Mouse (Mus musculus) skeletal muscle tissue, adult 2 months (tissue): ENCODE measurements around the gene Rhou.

Experiments
- DNase-seq: peaks from one replicate; pipeline ENCODE4 v3.0.0-alpha.2; 2012; ENCODE audit warnings: low read depth, low spot score

Gene Rhou

DNA sequence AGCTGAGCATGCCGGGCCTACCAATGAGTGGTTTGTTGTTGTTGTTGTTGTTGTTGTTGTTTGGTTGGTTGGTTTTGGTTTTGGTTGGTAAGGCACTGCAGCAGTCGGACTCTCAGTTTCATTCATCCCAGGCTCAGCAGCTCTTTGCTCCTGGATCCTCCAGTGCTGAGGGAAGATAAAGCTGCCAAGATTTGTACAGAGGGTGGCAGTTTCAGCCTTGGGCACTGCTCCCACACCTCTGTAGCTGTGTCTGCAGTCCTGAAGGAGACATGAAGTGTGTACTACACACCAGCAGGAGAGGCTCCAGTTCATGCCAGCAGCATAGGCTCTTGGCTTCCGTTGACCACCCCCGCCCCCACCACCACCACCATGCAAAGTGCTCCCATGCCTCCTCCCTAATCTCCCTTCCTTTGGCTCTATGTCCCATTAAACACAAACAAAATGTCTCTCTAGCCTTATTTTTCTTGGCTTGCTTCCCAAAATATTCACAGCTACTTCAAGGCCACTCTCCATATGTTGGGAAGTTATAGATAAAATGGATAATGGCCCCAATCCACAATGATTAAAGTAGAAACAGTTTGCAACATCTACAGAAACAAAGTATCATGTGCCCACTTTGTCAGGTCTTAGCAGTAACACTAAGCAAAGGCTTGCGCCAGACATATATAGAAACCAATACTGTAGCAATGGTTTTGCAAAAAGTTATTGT is 2.2 kb upstream of the Rhou start:
- DNase-seq: no peak

DNA sequence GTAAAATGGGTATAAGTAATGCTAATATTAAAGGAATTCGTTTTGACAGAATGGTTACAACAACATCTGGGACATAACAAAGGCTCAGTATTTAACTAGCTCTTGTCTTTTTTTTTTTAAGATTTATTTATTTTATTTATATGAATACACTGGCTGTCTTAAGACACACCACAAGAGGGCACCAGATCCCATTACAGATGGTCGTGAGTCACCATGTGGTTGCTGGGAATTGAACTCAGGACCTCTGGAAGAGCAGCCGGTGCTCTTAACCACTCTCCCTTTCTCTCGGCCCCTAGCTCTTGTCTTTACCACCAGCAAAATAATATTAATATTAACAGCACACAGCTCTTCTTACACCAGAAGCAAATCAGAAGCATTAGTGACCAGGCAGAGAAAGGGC is 1.1 kb upstream of the Rhou start:
- no peak for DNase-seq

DNA sequence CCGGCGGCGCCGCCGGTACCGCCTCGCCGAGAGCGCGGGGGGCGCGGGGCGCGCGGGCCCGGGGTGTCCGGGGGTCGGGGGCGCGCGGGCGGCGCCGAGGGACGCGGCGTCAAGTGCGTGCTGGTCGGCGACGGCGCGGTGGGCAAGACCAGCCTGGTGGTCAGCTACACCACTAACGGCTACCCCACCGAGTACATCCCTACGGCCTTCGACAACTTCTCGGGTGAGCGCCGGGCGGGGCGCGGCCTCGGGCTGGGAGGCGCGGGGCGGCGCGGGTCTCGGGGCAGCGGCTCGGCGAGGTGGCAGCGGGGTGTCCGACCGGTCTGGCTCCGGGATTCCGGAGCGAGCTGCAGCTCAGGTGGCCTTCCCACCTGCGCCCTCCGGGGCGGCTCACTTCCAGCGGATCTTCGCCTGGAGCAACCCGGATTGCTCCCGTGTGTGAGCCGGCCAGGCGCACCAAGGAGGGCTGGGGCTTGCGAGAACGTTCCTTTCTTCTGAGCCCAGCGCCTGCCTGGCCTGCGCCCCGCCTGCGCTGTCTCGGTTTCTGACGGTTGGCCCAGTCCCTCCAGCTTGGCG is 353 bp downstream of the Rhou start:
- DNase-seq: peak; percentile 22

DNA sequence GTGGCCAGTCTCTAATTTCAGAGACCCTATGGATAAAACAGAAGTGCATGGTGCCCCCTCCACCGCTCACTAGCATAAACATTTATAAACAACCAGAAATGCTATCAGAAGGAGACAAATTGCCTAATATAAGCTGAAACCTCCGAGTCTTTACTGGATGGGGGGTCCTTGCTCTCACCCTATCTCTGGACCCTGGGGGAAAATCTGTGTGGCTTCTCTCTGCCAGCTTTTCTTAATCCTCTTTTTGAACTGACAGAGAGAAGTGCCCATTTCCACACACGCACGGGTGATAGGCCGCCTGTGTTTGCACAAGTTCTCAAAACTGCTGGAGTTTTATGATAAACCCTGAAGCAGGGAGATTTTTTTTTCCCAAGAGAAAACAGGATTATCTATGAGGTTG is 1.0 kb downstream of the Rhou start:
- no peak for DNase-seq

DNA sequence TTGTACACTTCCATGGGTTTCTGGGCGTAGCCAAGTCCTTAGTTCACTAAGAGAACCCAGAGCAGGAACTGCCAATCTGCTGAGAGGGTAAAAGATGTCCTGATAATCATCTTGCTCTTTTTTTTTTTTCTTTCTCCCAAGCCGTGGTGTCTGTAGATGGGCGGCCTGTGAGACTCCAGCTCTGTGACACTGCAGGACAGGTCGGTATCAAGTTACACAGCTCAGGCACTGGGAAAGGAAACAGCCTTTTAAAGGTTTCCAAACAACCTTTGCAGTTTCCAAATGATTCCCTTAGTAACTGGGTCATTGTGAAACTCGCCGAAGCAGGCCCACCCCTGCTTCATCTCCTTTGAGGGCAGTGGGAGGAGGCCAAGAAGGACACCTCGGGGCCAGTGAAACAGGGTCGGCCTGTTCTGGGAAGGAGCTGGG is 1.6 kb downstream of the Rhou start:
- DNase-seq: peak; percentile 39

DNA sequence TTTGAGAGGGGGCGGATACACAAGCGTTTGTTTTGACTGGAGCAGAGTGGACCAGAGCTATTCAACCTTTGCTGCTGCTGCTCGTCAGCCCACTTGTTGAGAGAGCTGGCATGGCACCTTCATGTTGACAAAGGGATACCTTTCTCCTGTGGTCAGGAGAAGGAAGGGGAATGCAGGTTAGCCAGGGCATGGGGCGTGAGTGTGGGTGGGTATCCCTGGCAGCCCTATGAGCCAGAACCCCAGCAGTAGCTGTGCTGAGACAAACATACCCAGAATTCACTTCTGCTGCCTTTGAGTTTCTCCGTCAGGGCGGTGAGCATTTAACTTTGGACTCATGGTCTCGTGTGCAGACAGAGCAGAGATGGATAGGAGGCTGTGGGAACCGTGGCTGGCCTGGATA is 4.1 kb downstream of the Rhou start:
- no peak for DNase-seq

DNA sequence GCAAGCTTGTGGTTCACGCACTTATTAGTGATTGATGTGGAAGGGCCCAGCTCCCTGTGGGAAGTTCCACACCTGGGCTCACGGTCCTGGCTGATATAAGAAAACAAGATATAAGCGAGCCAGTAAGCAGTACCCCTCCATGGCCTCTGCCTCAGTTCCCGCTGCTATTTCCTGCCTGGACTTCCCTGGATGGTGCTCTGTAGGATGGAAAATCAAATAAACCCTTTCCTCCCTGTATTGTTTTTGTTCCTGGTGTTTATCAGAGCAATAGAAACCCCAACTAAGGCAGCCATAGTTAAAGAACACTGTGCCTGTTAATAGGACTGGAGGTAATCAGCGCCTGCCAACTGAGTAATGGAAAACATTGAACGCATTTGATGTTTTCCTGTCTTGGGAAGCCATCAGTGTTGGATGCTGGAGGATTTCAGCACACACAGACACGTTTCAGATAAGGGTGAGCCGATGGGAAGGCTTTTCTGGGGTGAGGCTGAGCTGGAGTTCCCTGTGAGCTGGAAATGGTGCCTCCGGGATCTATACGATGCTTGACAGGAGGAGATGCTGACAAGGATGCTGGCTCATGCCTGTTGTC is 5.8 kb downstream of the Rhou start:
- no peak for DNase-seq

DNA sequence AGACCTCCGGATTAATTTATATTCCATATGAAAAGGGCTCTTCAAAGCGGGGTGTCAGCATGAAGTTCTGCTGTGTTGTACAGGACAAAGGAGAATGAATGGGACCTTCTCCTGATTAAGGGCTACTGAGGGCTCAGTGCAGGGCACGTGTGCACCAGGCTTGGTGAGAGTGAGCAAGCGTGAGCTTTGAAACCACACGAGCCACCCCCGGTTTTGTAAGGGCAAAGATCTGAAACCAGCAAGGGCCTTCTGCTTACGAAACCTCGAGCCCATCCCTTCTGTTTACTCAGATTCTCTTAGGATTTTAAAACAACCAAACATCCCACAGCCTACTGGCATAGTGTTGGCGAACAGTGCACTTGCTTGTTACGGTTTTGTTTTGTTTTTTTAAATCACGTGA is 7.8 kb downstream of the Rhou start:
- DNase-seq: no peak

DNA sequence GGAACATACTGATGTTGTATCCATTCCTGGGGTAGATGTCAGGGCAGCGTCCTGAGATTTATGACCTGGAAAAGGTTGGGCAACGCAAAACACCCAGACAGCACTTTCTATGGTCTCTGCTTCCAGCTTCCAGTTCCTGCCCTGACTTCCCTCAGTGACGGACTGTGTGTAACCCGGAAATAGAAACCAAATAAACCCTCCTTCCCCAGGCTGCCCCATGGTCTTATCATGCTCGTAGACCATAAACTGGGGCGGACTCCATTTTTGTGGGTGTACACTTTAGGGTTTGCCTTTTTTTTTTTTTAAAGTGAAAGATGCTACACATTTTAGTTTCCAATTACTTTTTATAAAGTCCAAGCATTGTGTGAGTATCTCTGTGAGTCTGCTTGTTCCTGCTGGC is 11.9 kb downstream of the Rhou start:
- DNase-seq: no peak

DNA sequence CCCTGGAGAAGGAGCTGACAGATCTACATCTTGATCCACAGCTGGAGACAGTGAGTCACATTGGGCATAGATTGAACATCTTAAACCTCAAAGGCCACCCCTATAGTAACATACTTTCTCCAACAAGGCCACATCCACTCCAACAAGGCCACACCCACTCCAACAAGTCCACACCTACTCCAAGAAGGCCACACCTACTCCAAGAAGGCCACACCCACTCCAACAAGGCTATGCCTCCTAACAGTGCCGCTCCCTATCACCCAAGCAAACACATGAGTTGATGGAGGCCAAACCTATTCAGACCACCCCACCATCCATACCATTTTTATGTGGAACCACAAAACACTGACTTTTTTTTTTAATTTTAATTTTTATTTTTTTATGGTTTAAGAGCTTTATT is 13.1 kb downstream of the Rhou start:
- DNase-seq: no peak

DNA sequence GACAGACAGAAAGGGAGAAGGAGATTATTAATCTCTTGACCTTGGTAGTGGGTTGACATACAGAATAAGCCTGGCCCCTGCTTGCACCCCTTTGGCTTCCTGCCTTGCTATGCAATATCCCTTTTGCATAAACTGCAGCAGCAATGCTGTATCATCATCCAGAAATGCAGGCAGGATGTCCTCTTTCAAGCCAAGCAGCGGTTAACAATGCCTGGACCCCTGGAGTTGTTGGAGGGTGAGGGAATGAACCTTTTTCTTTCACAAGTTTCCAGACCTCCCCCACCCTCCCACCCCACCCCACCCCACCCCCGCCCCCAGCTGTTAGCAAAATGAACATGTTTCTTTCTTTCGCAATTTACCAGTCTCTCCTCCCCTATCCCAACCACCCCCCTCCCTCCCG is 15.0 kb downstream of the Rhou start:
- no peak for DNase-seq

DNA sequence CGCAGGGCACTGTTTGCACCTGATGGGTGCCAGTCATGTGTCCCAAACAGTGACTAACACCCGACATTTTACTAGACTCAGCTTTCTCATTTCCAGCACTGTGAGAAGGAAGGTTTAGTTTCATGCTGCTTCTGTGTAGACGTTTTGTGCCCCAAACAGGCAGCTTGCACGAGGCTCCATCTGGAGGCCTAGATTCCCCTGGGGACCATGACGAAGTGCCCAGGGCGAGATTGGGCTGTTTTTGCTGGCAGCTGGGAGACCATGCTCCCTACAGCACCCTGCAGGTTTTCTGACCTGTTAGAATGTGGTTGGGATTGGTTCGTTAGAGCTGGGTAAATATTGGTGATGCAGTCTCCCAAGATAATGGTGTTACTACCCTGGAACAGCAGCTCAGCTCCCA is 17.0 kb downstream of the Rhou start:
- DNase-seq: no peak

DNA sequence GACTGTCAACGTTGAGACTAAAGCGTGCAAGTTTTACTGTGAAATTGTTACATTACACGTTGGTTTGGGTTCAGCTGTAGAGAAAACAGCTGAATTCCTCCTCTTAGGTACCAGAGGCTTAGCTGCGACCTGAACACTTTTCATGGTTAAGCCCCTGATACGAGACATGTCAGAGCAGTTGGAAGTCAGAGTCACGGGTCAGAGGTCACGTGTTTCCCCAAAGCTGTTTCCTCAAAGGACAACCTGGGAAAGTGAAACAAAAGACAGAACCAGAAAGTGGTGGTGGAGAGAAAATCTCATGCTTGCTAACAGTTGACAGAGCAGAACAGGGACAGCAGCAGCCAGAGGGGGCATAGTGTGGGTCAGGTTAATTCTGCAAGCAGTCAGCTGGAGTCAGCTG is 17.7 kb downstream of the Rhou start:
- DNase-seq: no peak

DNA sequence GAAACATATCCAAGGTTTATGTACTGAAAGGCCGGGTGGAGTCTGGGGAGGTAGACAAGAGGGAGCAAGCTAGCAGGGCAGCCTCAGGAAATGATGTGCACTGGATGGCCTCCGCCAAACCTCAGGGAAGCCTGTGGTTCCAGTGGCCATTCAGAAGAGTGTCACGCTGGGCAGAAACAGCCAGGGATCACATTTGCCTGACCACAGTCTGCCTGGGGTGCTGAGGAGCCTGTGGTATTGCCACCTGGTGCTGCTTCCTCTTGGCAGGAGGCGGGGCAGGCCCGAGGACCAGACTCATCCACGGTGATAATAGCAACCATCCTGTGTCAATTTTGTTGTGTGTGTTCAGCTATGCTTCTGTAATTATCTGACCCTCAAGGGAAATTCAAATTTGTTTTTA is 18.9 kb downstream of the Rhou start:
- DNase-seq: no peak

DNA sequence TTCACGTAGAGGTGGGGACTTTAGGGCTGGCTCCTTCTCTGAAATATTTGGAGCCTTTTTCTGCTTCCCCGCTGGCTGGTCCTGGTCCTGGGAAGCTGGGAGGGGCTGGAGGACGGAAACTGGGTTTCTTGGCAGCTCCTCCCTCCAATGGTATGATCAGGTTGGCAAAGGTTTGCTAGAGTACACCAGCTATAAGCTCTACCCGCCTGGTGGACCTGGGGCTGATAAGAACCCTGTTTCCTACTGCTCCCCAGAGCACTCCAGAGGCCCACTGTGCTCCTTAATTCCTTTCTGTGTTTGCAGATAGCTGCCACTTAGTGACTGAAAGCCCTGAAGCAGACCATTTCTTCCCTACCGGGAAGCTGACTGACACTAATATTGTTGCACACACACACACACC is 21.9 kb downstream of the Rhou start:
- no peak for DNase-seq

DNA sequence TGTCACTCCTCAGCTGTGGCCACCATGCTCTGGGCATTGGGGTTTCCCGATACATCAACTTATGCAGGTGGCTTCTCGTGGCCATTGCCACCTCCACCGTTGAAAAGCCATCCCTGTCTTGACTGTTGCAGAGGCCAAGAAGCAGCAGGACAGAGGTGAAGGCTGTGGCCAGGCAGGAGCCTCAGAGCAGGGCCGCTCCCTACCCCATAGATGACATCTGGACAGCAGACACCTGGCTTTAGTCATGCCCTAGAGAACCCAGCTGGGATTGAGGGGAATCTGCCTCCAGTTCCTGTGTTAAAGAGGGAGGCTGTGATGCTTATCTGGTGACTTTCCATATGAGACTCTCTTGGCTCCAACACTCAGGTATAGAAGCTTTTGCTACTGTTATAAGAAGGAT is 24.7 kb downstream of the Rhou start:
- no peak for DNase-seq

DNA sequence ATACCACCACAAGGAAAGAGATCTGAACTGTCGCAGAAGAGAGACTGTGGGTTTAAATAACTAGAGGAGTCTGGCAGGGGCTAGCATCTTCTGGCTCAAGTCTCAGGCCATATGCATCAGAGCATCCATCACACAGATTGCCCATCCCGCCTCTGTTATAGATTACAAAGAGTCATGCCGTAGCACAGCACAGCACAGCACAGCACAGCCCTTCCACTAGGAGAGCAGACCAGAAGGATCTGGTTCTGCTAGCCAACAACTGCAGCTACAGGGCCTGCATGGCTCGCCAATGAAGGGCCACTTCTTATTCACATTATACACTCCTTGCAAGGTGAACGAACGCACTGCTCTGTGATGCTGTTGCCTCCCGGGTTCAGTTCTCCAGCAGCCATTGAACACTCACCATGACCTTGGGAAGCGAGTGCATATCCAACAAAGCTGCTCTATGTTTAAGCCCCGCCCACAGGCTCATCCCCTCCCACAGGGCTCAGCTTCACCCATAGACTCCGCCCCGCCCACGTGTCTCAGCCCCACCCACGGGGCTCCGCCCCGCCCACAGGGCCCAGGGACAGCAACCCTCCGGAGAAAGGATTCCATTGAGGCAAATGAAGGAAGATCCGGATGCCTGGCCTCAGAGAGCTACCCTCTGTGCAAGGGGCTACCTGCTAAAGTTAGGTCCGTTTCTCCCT is 28.5 kb downstream of the Rhou start:
- no peak for DNase-seq

DNA sequence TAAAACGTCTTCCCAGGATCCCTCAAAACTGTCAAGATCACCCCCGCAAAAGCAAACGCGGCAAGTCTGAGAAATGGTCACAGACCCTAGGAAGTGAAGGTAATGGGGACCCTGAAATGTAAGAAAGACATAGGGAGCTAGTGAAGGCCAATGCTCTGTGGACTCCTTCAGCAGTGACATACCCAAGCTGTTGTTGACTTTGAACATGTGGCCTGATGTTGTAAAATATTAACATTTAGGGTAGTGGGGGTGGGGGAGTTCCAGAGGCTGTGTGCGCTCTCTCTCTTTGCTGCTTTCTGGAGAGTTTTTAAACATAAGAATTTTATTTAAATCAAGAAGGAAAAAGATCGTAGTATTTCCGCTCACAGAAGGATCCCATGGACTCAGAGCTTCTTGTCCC is 29.6 kb downstream of the Rhou start:
- DNase-seq: no peak

DNA sequence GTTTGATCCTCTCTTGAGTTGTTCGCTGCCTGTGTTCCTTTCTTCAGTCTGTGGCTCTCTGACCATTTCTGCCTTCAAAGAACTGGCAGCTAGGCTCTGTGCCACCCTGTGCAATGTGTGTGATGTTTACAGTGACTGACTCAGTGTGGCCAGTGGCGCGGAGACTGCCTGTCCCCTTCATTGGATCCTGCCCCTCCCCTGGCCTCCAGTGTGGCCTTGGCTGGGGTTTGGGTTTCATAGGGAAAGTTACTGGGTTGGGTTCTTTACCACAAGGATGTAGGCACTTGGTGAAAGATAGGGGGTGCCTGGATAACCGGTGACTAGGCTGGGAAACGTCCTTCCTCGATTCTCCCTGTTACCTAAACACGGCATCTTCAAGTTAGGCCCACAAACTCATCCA is 31.1 kb downstream of the Rhou start:
- no peak for DNase-seq

DNA sequence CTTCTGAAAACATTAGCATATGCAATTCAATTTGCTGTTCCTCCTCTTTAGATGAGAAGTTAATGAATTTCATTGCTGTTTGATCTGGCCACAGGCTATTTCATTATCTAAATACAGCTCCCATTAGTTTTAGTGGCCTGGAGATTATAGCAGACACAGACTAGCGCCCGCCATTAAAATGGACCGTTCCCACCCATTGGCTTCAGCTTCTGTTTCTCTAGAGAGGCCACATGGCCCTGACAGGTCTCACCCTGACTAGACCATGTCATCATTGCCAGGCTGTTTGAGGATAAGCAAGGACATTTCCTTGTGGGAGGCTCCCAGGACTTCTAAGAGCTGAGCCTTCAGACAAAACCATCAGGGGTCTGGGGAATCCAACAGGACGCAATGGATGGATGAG is 31.7 kb downstream of the Rhou start:
- no peak for DNase-seq

DNA sequence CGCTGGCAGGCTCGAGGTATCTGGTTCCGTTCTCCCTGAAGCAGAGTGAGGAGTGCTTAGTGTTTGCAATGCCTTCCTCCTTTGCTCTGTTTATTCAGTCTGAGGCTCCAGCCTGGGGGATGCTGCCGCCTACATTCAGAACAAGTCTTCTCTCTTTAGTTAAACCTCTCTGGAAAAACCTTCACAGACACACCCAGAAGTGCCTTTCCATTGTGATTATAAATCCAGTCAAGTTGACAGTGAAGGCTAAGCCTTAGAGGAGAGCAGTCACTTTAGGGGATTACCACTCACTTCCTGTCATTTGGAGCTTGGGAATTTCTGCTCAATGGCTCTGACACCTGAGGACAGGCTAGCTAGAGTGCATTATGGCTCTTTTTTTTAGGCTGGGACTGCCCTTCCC is 34.1 kb downstream of the Rhou start:
- DNase-seq: no peak

DNA sequence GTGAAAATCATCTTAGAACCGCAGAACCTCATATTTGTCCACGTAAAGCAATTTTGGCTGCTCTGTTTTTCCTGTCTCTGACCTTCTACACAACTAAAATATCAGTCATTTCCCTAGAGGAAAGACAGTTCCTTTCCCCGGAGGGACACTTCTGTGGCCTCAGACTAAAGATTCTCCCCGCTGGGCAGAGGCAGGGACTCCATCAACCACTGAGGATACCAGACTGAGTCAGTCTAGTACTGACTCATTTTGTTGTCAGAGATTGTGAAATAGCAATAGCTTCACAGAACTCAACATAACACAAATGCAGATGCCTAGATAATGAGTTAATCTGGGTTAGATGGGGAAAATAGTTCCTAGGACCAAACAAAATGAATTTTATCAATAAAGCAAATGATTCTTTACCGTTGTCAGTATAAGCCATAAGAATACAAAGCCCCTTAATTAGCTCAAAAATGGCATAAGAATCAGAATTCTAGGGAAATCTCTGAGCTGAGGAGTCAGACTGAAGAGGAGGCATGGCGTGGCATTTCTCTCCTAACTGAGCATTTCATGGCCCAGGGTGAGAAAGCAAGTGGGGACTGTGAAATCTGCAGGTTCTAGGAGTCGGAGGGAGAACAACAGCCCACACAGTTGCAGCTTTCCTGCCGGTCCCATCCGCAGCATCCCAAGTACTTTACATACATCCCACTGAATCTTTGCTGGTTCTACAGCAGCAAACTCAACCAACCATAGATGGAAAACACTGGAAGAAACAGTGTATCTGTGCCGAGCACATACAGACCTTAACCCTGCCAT is 38.6 kb downstream of the Rhou start:
- DNase-seq: peak; percentile 7
